Mouse (Mus musculus): ENCODE measurements around the gene Tmem191c. TPM values are rescaled to one million over a fixed set of nuclear protein-coding genes. Genes with fewer than 3 reads are reported as not detected.
A peak's percentile ranks its signal among the peaks of the same experiment; 100 is the strongest.
"Not testable (repeated sequence)": the region's sequence is repeated elsewhere in the genome, so short reads cannot be mapped to it uniquely, and the experiment has no call there.

Gene Tmem191c
- polyA plus RNA-seq (2011; ENCODE audit: insufficient read depth, insufficient read length, low read depth, missing spikeins) = 9.6 and 10.5 TPM in 2 replicates

DNA sequence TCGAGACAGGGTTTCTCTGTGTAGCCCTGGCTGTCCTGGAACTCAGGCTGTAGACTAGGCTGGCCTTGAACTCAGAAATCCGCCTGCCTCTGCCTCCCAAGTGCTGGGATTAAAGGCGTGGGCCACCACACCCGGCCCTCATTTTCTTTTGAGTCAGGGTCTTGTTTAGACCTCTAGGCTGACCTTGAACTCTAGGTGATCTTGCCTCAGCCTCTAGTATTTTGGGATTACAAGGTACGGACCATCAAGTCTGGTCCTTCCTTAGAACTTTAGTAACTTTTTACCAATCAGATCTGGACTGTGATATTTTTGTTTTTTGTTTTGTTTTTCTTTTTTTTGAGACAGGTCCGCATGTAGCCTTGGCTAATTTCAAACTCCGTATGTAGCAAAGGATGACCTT lies at the start of gene Tmem191c:
Gene Tmem191c (plus strand): TSS at position 357 of the 400 bp plus-strand sequence.
- TF ChIP-seq EP300 (IDR thresholded peaks at IDR 0.05; ENCODE audit: insufficient read depth, low read depth, low read length) (no peak), CTCF (IDR thresholded peaks at IDR 0.05; ENCODE audit: low read depth, low read length) (no peak), POLR2A (IDR thresholded peaks at IDR 0.05; ENCODE audit: insufficient read depth, low read length) (no peak)
- H3K27me3 ChIP-seq (ENCODE audit: control insufficient read depth, insufficient read depth, low read length, poor library complexity, severe bottlenecking) = no peaks in the 10 kb centered on the region
- peak within 1 kb of the TSS; percentile 68 for H3K4me3 ChIP-seq (ENCODE audit: low read depth, low read length)
- H3K9me3 ChIP-seq (replicated peaks; ENCODE audit: control insufficient read depth, insufficient read depth, low read length, poor library complexity, severe bottlenecking) = no peaks in the 10 kb centered on the region
- H3K27ac ChIP-seq (ENCODE audit: insufficient read depth, low read length) = no peak within 1 kb of the TSS
- H3K36me3 ChIP-seq (ENCODE audit: control insufficient read depth, insufficient read depth, low read length, poor library complexity, severe bottlenecking) = no peaks in the 10 kb centered on the region
- H3K9ac ChIP-seq (ENCODE audit: low read depth, poor library complexity, severe bottlenecking) = peak within 1 kb of the TSS; percentile 31
- no peaks in the 10 kb centered on the region for H3K4me1 ChIP-seq (ENCODE audit: control insufficient read depth, insufficient read depth, low read length)

DNA sequence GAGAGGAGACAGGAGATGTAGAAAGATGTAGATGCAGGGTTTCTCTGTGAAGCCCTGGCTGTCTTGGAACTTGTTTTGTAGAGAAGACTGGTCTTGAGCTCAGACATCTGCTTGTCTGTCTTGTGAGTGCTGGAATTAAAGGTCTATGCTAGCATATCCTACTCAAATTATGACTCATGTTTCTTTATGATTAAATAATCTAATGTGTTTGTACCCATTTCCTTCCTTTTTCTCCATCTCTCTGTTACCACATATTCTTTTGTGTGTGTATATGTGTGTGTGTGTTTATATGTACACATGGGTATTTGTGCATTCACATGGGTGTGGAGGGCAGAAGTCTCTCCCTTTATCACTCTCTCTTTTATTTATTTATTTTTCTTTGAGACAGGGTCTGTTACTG lies 49.4 kb upstream of the Tmem191c start:
- Histone ChIP-seq H3K4me1 (ENCODE audit: control insufficient read depth, insufficient read depth, low read length) (no peaks in the 10 kb centered on the region), H3K27ac (ENCODE audit: insufficient read depth, low read length) (no peak overlapping the region), H3K4me3 (ENCODE audit: low read depth, low read length) (no peak overlapping the region), H3K9me3 (replicated peaks; ENCODE audit: control insufficient read depth, insufficient read depth, low read length, poor library complexity, severe bottlenecking) (no peaks in the 10 kb centered on the region; the same call in 1 of the 2 replicates), H3K27me3 (ENCODE audit: control insufficient read depth, insufficient read depth, low read length, poor library complexity, severe bottlenecking) (no peaks in the 10 kb centered on the region), H3K9ac (ENCODE audit: low read depth, poor library complexity, severe bottlenecking) (no peak overlapping the region), H3K36me3 (ENCODE audit: control insufficient read depth, insufficient read depth, low read length, poor library complexity, severe bottlenecking) (no peaks in the 10 kb centered on the region)
- no peak for TF ChIP-seq CTCF (IDR thresholded peaks at IDR 0.05; ENCODE audit: low read depth, low read length)
- no peak for TF ChIP-seq EP300 (IDR thresholded peaks at IDR 0.05; ENCODE audit: insufficient read depth, low read depth, low read length)
- TF ChIP-seq POLR2A (IDR thresholded peaks at IDR 0.05; ENCODE audit: insufficient read depth, low read length) = no peak

GRCm38 (mm10) chr16:17231523-17231922 lies 44.4 kb upstream of the Tmem191c start:
- not testable (repeated sequence) for H3K27me3 ChIP-seq (ENCODE audit: control insufficient read depth, insufficient read depth, low read length, poor library complexity, severe bottlenecking); H3K4me3 ChIP-seq (ENCODE audit: low read depth, low read length); H3K4me1 ChIP-seq (ENCODE audit: control insufficient read depth, insufficient read depth, low read length); H3K9ac ChIP-seq (ENCODE audit: low read depth, poor library complexity, severe bottlenecking); H3K9me3 ChIP-seq (replicated peaks; ENCODE audit: control insufficient read depth, insufficient read depth, low read length, poor library complexity, severe bottlenecking); H3K36me3 ChIP-seq (ENCODE audit: control insufficient read depth, insufficient read depth, low read length, poor library complexity, severe bottlenecking); H3K27ac ChIP-seq (ENCODE audit: insufficient read depth, low read length)

DNA sequence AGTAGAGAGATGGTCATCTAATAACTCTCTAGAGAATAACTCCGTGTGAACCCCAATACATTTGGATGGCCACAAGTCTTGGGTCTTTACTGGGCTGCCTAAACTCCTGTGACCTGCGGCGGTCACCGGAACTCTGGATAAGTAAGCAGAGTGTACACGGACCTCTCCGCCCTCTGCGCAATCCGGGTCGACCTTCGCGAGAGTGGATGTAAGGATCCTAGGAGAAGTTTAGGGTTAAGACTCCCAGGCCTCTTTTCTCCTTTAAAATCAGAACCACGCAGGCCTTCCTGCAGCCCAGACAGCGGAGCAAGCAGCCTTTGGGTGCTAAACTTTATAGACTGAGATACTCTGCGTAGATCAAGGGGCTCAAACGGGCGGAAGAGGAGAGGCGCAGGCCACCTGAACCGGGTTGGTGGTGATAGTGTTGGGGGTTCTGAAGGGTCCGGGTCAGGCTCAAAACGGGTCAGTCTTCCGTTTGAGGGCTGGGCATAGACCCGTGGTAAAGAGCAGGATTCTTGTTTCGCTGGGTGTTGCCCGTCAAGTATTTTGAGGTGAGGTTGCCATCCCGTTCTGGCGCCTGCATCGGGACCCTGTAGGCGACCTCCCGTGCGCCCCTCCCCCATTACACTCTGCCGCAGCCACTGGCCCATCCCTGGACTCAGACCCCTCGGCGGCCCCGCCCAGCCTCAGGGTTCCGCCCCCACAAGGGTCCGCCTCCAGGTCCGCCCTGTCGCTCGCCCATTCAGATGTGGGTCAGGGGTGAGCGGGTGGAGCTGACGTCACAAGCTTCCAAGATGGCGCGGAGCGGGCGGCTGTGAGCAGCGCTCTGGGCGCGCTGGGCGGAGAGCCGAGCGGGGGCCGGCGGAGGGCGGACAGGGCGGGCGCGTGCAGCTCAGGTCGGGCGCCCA lies 42.8 kb upstream of the Tmem191c start, which contains the start of gene Hic2:
Gene Hic2 (plus strand): TSS at position 779 of the 908 bp plus-strand sequence.
- Histone ChIP-seq H3K27me3 (ENCODE audit: control insufficient read depth, insufficient read depth, low read length, poor library complexity, severe bottlenecking) (no peaks in the 10 kb centered on the region), H3K27ac (ENCODE audit: insufficient read depth, low read length) (peak within 1 kb of the TSS; percentile 43), H3K4me3 (ENCODE audit: low read depth, low read length) (peak within 1 kb of the TSS; percentile 93), H3K36me3 (ENCODE audit: control insufficient read depth, insufficient read depth, low read length, poor library complexity, severe bottlenecking) (no peaks in the 10 kb centered on the region), H3K9ac (ENCODE audit: low read depth, poor library complexity, severe bottlenecking) (peak within 1 kb of the TSS; percentile 94), H3K9me3 (replicated peaks; ENCODE audit: control insufficient read depth, insufficient read depth, low read length, poor library complexity, severe bottlenecking) (no peaks in the 10 kb centered on the region; the same call in 1 of the 2 replicates), H3K4me1 (ENCODE audit: control insufficient read depth, insufficient read depth, low read length) (peaks cover 6% of the 10 kb centered on the region)
- TF ChIP-seq POLR2A (IDR thresholded peaks at IDR 0.05; ENCODE audit: insufficient read depth, low read length) (peak; percentile 49), CTCF (IDR thresholded peaks at IDR 0.05; ENCODE audit: low read depth, low read length) (no peak), EP300 (IDR thresholded peaks at IDR 0.05; ENCODE audit: insufficient read depth, low read depth, low read length) (peak; percentile 60; the same call in 1 of the 2 replicates)

DNA sequence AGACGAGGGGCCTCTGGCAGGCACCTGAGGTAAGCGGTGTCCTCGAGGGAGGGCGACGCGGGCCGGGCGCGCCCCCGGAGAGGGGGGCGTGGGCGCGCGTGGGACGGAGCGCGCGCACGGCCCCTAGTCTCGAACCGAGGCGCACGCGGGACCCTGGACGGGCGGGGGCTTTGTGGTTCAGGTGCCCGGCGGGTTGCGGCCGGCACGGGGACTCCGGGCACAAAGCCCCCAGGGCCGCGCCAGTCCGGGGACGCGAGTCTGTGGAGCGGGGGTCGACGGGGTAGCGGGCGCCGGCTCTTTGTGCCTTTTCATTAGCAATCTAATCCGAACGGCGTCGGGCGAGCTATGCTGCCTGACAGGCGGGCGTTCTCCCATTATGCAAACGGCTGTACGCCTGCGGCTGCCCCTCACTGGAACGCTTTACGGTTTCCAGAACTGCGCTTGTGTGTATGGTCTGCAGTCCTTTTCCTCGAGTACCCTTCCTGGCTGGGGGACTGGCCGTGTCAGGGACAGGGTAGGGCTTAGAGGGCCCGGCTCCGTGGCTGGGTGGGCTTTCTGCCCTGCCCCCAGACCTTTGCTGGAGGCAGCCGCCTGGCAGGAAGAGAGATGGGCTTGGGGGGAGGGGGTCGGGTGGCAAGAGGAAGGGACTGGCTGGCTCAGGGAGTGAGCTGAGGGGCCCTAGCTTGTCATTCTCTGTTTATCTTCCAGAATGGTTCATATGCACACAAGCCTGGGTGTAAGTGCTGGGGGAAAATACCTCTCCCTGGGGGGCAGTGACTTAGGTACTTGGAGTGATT lies 42.0 kb upstream of the Tmem191c start:
- Histone ChIP-seq H3K27ac (ENCODE audit: insufficient read depth, low read length) (peak overlapping the region; percentile 37), H3K9ac (ENCODE audit: low read depth, poor library complexity, severe bottlenecking) (peak overlapping the region; percentile 94), H3K9me3 (replicated peaks; ENCODE audit: control insufficient read depth, insufficient read depth, low read length, poor library complexity, severe bottlenecking) (no peaks in the 10 kb centered on the region; the same call in 1 of the 2 replicates), H3K36me3 (ENCODE audit: control insufficient read depth, insufficient read depth, low read length, poor library complexity, severe bottlenecking) (no peaks in the 10 kb centered on the region), H3K4me3 (ENCODE audit: low read depth, low read length) (peak overlapping the region; percentile 93), H3K27me3 (ENCODE audit: control insufficient read depth, insufficient read depth, low read length, poor library complexity, severe bottlenecking) (no peaks in the 10 kb centered on the region), H3K4me1 (ENCODE audit: control insufficient read depth, insufficient read depth, low read length) (peaks cover 12% of the 10 kb centered on the region)
- TF ChIP-seq EP300 (IDR thresholded peaks at IDR 0.05; ENCODE audit: insufficient read depth, low read depth, low read length) (no peak), POLR2A (IDR thresholded peaks at IDR 0.05; ENCODE audit: insufficient read depth, low read length) (no peak), CTCF (IDR thresholded peaks at IDR 0.05; ENCODE audit: low read depth, low read length) (no peak)
